Mouse (Mus musculus) liver, embryonic 12.5 days (tissue): ENCODE data around the gene Gns. TPM values are rescaled to one million over a fixed set of nuclear protein-coding genes. Genes with fewer than 3 reads are reported as not detected.
A peak's percentile ranks its signal among the peaks of the same experiment; 100 is the strongest.

ENCODE experiments used
- ATAC-seq: fragments of 200-750 bp; cut with Nextera tagmentation; 2 replicates; pipeline ENCODE4 v1.8.0; 2017; ENCODE audit warnings: moderate number of reproducible peaks, mild to moderate bottlenecking, moderate library complexity
- H3K27ac ChIP-seq: fragments of 300-500 bp; sonication (generic); 2 replicates; pipeline ENCODE4 v1.5.1; 2016; ENCODE audit warnings: mild to moderate bottlenecking
- H3K27me3 ChIP-seq: fragments of 300-500 bp; sonication (generic); replicated peaks from 2 replicates; pipeline ENCODE4 v1.6.1; 2016; ENCODE audit warnings: mild to moderate bottlenecking, moderate library complexity
- H3K36me3 ChIP-seq: fragments of 300-500 bp; sonication (generic); 2 replicates; pipeline ENCODE4 v1.6.1; 2016; ENCODE audit warnings: mild to moderate bottlenecking, moderate library complexity
- H3K4me1 ChIP-seq: fragments of 300-500 bp; sonication (generic); 2 replicates; pipeline ENCODE4 v1.6.1; 2016
- H3K4me2 ChIP-seq: fragments of 300-500 bp; sonication (generic); 2 replicates; pipeline ENCODE4 v1.6.1; 2016; ENCODE audit warnings: mild to moderate bottlenecking, moderate library complexity
- H3K4me3 ChIP-seq: fragments of 300-500 bp; sonication (generic); 2 replicates; pipeline ENCODE4 v1.5.1; 2016; ENCODE audit warnings: mild to moderate bottlenecking, moderate library complexity
- H3K9ac ChIP-seq: fragments of 300-500 bp; sonication (generic); 2 replicates; pipeline ENCODE4 v1.6.1; 2016; ENCODE audit warnings: mild to moderate bottlenecking, moderate library complexity
- H3K9me3 ChIP-seq: fragments of 300-500 bp; sonication (generic); replicated peaks from 2 replicates; pipeline ENCODE4 v1.6.1; 2016; ENCODE audit warnings: mild to moderate bottlenecking, moderate library complexity
- WGBS: fragments of 180-500 bp; shearing (Covaris S2); methylation state at CpG from one replicate; pipeline ENCODE4 v1.1.7; 2016; ENCODE audit not compliant: insufficient replicate concordance; 5-methylcytosine and 5-hydroxymethylcytosine counted together
- polyA plus RNA-seq: library from polyadenylated mRNA; unstranded; fragments of >200 nt; fragmentation: Nextera tagmentation; extraction: Ambion mirVana; gene quantifications from 2 replicates; pipeline ENCODE4 v1.2.1, GENCODE M21; 2016

Gns gene
- polyA plus RNA-seq, 1 experiment from 2014 or later, result 20.0 TPM

DNA sequence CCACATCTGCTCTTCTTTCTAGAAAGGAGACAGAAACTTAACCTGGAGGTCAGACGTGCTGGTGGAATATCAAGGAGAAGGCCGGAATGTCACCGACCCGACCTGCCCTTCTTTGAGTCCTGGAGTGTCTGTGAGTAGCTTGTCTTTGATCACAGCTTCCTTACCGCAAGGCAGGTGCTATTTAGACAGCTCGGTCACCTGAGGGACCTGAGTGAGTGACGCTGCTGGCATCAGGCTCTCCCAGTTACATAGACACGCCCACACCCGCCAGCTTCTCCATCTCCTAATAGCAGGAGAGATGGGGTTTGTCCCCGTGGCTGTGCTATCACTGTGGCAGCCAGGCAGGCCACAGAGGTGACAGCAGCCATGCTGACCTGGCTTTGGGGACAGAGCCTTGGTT, 25.7 kb downstream of the Gns start:
- H3K4me1 ChIP-seq, result no peaks in the 10 kb centered on the region
- H3K36me3 ChIP-seq, result peaks cover 93% of the 10 kb centered on the region
- no peaks in the 10 kb centered on the region for H3K27me3 ChIP-seq
- no peak for ATAC-seq
- H3K9me3 ChIP-seq, result no peaks in the 10 kb centered on the region
- H3K4me2 ChIP-seq, result no peak overlapping the region
- 73% methylated on average over 10 of the region's 10 CpGs for WGBS
- H3K27ac ChIP-seq, result no peak overlapping the region
- no peak overlapping the region for H3K9ac ChIP-seq
- H3K4me3 ChIP-seq, result no peak overlapping the region

DNA sequence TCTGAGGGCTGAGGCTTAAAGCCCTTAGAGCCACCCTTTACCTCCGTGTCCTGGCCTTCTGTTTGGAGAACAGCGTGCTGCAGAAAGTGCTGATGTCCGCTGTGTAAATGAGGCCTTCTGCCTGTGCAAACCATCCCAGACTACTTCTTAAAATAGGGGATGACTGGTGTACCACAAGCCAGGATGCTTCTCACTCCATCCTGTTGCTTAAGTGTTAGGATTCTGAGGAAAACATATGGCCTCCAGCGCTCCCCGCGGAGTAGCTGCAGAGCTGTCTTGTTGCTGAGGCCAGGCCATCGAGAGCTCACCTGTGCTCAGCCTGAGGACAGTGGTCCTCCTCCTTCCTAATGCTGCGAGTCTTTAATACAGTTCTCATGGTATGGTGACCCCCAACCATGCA, 27.0 kb downstream of the Gns start:
- Histone ChIP-seq H3K27me3 (no peaks in the 10 kb centered on the region), H3K9me3 (no peaks in the 10 kb centered on the region), H3K4me2 (no peak overlapping the region), H3K4me1 (no peaks in the 10 kb centered on the region), H3K27ac (no peak overlapping the region), H3K4me3 (no peak overlapping the region), H3K36me3 (peaks cover 95% of the 10 kb centered on the region), H3K9ac (no peak overlapping the region)
- no peak for ATAC-seq
- WGBS, result 90% methylated on average over 8 of the region's 8 CpGs

DNA sequence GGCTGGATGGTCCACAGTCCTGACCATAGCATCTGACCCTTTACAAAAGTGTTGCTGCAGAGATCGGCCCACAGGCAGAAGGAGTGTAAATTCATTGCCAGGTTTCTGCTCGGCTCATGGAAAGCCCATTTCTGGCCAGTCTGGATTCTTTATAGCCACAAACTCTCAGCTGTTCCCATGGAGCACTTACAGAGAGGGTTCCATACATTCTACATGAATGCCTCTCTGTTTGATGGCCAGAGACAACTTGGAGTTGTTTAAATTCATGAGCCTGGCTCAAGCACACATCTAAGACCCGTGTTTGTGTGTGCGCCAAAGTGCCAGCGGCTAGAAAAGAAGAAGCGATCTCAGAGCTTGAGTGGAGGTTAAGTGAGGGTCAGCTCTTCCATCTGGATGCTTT, 29.4 kb downstream of the Gns start:
- H3K36me3 ChIP-seq, result peaks cover 73% of the 10 kb centered on the region
- ATAC-seq, result no peak
- H3K9ac ChIP-seq, result no peak overlapping the region
- 80% methylated on average over 6 of the region's 6 CpGs for WGBS
- no peaks in the 10 kb centered on the region for H3K4me1 ChIP-seq
- H3K9me3 ChIP-seq, result no peaks in the 10 kb centered on the region
- no peak overlapping the region for H3K4me3 ChIP-seq
- no peak overlapping the region for H3K27ac ChIP-seq
- no peaks in the 10 kb centered on the region for H3K27me3 ChIP-seq
- no peak overlapping the region for H3K4me2 ChIP-seq

DNA sequence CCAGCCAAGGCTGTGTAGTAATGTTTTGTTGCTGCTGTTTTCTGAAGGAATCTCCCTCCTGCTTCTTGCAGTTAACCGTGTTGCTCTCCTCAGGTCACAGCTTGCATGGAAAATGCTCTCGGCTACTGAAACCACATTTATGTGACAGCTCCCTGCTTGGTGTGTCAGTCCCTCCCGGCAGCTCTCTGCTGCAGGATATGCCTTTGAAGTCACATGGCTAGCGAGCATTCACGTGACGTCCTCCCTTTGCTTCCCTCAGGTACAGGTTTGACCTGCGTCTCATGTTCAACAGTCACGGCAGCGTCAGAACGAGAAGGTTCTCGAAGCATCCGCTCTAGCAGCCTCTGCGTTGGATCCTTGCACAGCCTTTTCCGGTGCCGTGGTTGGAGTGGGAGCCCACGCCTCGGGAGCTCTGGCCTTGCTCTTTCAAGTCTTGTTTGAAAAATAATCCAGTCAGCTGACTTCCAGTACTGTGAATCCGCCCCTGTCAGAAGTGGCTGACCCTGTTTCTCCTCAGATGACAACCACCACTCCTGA, 30.0 kb downstream of the Gns start:
- H3K4me1 ChIP-seq, result no peaks in the 10 kb centered on the region
- H3K27ac ChIP-seq, result no peak overlapping the region
- H3K27me3 ChIP-seq, result no peaks in the 10 kb centered on the region
- H3K9me3 ChIP-seq, result no peaks in the 10 kb centered on the region
- no peak overlapping the region for H3K4me2 ChIP-seq
- H3K4me3 ChIP-seq, result no peak overlapping the region
- 83% methylated on average over 18 of the region's 18 CpGs for WGBS
- no peak overlapping the region for H3K9ac ChIP-seq
- no peak for ATAC-seq
- H3K36me3 ChIP-seq, result peaks cover 68% of the 10 kb centered on the region

DNA sequence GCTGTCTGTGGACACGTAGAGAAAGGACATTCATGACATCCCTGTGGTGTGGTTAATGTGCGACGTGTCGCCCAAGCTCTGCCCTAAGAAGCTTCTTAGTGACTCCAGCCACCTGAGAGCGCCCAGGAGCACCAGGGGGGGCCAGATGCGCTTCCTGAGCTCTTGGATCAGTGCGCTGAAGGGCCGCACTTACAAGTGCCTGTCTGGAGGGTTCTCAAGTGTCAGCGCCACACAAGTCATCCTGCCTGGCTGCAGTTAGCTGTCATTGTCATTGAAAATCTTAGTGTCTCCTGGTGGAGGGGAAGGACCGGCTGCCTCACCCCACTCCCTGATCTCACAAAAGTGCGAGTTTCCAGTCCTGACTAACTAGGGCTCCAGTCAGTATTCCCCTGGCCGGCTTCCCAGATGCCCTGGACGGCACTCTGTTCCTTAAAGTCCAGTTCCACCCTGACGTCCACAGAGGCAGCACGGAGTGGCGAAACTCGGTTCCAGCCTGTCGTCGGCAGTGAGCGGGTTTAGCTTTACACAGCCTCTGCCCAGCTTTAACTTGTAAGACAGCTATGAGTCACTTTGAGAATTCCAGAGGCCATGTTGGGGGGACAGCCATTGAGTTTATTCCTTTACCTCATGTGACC, 30.8 kb downstream of the Gns start:
- Histone ChIP-seq H3K4me2 (no peak overlapping the region), H3K9ac (no peak overlapping the region), H3K4me1 (no peaks in the 10 kb centered on the region), H3K9me3 (no peaks in the 10 kb centered on the region), H3K36me3 (peaks cover 59% of the 10 kb centered on the region), H3K27me3 (no peaks in the 10 kb centered on the region), H3K27ac (no peak overlapping the region), H3K4me3 (no peak overlapping the region)
- 85% methylated on average over 20 of the region's 20 CpGs for WGBS
- ATAC-seq, result no peak

DNA sequence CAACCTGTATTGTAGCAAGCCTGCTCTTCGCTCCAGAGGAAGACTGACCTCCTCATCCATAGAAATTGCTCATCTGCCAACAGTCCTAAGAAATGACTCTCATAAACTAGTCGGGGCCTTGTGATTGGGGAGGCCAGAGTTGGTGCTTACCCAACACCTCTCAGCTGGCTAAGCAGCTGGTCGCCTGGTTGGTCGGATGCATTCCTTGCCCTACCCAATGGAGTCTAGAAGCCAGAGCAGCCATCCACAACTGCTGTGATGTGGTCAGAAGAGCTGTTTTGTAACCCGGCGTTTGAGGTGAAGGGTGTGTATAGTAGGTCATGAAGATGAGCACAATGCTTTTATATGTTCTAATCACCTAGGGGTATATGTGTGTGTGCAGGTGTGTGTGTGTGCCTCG, 33.7 kb downstream of the Gns start:
- WGBS, result 70% methylated on average over 7 of the region's 7 CpGs
- no peak for ATAC-seq
- Histone ChIP-seq H3K9ac (no peak overlapping the region), H3K4me1 (no peaks in the 10 kb centered on the region), H3K36me3 (peaks cover 30% of the 10 kb centered on the region), H3K4me3 (no peak overlapping the region), H3K4me2 (no peak overlapping the region), H3K27me3 (no peaks in the 10 kb centered on the region), H3K27ac (no peak overlapping the region), H3K9me3 (no peaks in the 10 kb centered on the region)

DNA sequence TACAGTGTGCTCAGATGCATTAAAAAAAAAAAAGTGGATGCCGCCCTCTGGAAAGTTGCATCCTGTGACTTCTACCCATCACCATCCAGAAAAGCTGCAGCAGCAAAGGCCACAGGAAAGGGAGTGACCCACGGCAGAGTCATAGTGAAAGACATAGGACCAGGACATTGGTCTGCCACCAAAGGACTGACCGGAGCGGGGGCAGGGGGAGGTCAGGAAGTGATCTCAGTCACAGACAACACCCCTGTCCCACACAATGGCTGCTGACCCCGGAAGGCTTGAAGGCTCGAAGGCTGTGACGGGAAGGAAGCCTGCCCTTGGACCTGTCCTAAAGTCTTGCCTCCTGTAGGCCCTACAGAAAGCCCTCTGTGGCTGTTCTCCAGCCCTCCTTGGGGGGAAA, 36.1 kb downstream of the Gns start:
- WGBS, result 55% methylated on average over 7 of the region's 7 CpGs

DNA sequence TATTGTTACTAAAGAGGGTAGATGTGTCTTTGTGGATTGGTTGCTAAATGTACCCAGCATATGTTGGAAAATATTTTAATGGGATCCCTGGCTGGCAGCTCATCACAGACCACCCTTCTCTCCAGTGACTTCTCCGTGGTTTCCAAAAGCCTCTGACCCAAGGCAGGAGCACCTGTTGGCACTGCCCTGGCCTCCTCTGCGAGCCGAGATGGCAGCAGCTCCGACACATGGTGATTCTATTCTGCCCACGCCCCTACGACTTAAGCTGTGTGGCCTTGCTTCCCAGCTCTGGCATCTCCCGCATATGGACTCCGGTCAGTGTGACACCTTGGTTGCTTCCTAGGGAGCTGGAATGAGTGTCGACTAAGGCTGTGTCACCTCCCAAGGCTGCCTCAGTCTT, 38.2 kb downstream of the Gns start:
- H3K9me3 ChIP-seq, result no peaks in the 10 kb centered on the region
- no peaks in the 10 kb centered on the region for H3K4me1 ChIP-seq
- no peak overlapping the region for H3K9ac ChIP-seq
- H3K27me3 ChIP-seq, result no peaks in the 10 kb centered on the region
- H3K4me3 ChIP-seq, result no peak overlapping the region
- WGBS, result 66% methylated on average over 9 of the region's 9 CpGs
- H3K4me2 ChIP-seq, result no peak overlapping the region
- no peak overlapping the region for H3K27ac ChIP-seq
- no peak for ATAC-seq
- H3K36me3 ChIP-seq, result no peaks in the 10 kb centered on the region

More for the DNA sequence above, 36.1 kb downstream of the Gns start:
- ATAC-seq, result peak; percentile 18; the same call in 1 of the 2 replicates
- no peak overlapping the region for H3K4me3 ChIP-seq
- H3K9ac ChIP-seq, result no peak overlapping the region
- H3K9me3 ChIP-seq, result no peaks in the 10 kb centered on the region
- H3K36me3 ChIP-seq, result peaks cover 6% of the 10 kb centered on the region
- H3K27ac ChIP-seq, result no peak overlapping the region
- H3K4me1 ChIP-seq, result no peaks in the 10 kb centered on the region
- H3K27me3 ChIP-seq, result no peaks in the 10 kb centered on the region
- no peak overlapping the region for H3K4me2 ChIP-seq

DNA sequence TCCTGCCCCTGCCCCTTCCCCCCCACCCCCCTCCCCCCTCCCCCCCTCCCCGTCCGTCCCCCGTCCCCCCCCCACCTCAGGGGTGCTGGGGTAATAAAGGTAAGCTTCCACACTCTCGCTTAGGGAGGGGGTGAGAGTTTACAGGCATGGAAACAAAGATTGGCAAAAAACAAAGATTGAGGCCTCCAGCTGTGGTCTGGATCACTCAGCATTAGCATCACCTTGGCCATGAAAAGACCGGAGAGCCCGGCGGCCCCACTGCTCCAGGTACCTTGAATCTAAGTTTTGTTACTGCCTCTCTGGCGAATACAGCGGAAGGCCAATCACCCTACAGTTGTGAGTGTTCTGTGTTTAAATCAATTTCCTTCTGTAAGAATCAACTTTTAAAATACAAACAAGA, 39.1 kb downstream of the Gns start:
- Histone ChIP-seq H3K36me3 (no peaks in the 10 kb centered on the region), H3K4me2 (no peak overlapping the region), H3K4me3 (no peak overlapping the region), H3K9me3 (no peaks in the 10 kb centered on the region), H3K4me1 (no peaks in the 10 kb centered on the region), H3K9ac (no peak overlapping the region), H3K27ac (no peak overlapping the region), H3K27me3 (no peaks in the 10 kb centered on the region)
- WGBS, result 72% methylated on average over 6 of the region's 9 CpGs
- no peak for ATAC-seq

DNA sequence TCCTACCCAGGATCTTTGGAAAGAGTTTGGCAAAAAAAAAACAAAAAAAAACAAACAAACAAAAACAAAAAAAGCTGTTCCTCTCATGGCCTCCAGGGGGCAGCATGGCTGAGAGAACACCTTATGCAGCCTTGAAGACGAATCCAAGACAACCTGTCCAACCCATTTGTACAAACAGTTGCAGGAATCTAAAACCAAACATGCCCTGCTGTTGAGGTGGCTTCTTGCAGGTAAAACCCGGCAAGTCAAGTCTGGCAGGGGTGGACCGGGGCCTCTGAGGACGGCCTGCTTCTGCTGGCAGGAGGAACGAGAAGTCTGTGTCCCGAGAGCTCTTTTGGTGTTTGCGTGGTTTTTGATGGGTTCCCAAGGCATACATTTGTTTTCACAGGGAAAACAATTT, 44.8 kb downstream of the Gns start:
- H3K36me3 ChIP-seq, result peaks cover 28% of the 10 kb centered on the region
- H3K4me3 ChIP-seq, result no peak overlapping the region
- H3K4me2 ChIP-seq, result no peak overlapping the region
- H3K4me1 ChIP-seq, result peaks cover 10% of the 10 kb centered on the region
- 70% methylated on average over 7 of the region's 7 CpGs for WGBS
- no peak overlapping the region for H3K9ac ChIP-seq
- ATAC-seq, result no peak
- no peak overlapping the region for H3K27ac ChIP-seq
- no peaks in the 10 kb centered on the region for H3K27me3 ChIP-seq
- H3K9me3 ChIP-seq, result no peaks in the 10 kb centered on the region

DNA sequence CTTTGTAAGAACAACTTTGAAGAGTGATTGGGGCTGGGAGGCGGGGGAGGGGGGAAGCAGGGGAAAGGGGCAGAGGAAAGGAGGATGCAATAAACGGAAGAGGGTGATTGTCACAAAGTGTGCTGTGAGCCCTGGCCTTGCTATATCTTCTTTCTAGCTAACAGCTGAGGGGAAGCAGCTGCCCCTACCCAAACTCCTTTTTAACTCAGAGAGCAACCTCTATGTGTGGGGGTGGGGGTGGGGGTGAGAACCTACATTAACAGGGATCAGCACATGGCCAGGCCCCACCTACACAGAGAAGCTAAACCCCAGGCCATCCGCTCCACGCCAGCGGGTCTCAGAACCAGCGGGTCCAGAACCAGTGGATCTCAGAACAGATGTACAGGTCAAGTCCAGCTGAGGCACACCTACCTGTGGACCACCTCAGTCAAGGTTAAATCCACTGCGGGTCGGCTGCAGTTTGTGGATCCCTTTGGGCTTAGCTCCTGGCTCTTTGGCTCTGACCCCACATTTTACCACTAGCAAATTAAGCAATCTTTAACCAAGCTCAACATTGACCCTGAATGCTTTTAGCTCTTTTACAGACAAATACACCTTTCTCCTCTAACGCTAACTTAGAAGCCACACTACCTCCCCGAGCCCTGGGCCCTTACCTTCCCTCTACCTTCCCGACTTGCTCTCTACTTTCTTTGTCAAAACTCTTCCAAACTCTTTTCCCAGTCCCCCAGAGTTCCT, 47.0 kb downstream of the Gns start:
- 73% methylated on average over 11 of the region's 11 CpGs for WGBS
- no peak for ATAC-seq
- no peak overlapping the region for H3K27ac ChIP-seq

DNA sequence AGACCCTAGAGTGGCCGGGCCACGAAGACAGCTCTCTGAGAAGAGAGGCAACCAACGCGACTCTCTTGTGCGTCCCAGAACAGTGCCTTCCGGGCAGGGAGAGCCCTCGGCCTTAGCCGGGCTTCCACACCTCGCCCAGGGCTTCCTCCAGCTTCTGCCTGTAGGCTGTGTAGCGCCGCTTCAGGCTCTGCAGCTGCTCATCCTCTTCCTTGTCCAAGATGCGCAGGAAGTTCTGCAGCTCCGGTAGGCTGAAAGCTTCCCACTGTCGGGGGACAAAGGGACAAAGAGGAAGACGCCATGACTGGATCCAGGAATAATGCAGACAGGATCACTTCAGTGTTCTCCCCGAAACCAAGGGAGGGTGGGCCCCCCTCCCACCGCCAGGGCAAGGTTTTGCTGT, 47.9 kb downstream of the Gns start:
- no peaks in the 10 kb centered on the region for H3K27me3 ChIP-seq
- no peak overlapping the region for H3K4me2 ChIP-seq
- ATAC-seq, result no peak
- WGBS, result 67% methylated on average over 17 of the region's 17 CpGs
- no peaks in the 10 kb centered on the region for H3K9me3 ChIP-seq
- no peak overlapping the region for H3K27ac ChIP-seq
- H3K9ac ChIP-seq, result no peak overlapping the region
- H3K4me3 ChIP-seq, result no peak overlapping the region
- H3K4me1 ChIP-seq, result peaks cover 10% of the 10 kb centered on the region
- H3K36me3 ChIP-seq, result peaks cover 41% of the 10 kb centered on the region

More for the DNA sequence above, 47.0 kb downstream of the Gns start:
- Histone ChIP-seq H3K9ac (no peak overlapping the region), H3K4me2 (no peak overlapping the region), H3K4me3 (no peak overlapping the region), H3K27me3 (no peaks in the 10 kb centered on the region), H3K9me3 (no peaks in the 10 kb centered on the region), H3K4me1 (peaks cover 10% of the 10 kb centered on the region), H3K36me3 (peaks cover 41% of the 10 kb centered on the region)
